Mouse (Mus musculus) hindbrain, embryonic 10.5 days (tissue): ENCODE measurements around the gene Sh2d1b2. TPM values are rescaled to one million over a fixed set of nuclear protein-coding genes. Genes with fewer than 3 reads are reported as not detected.

ENCODE experiments used
- DNase-seq: peaks from one replicate; pipeline ENCODE4 v3.0.0-alpha.2; 2017; ENCODE audit warnings: low spot score
- H3K27ac ChIP-seq: fragments of 300-500 bp; sonication (generic); 2 replicates; pipeline ENCODE4 v1.5.1; 2016; ENCODE audit warnings: mild to moderate bottlenecking, moderate library complexity
- H3K27me3 ChIP-seq: fragments of 300-500 bp; sonication (generic); 2 replicates; pipeline ENCODE4 v1.6.1; 2016; ENCODE audit warnings: mild to moderate bottlenecking; ENCODE audit not compliant: poor library complexity, insufficient read depth, severe bottlenecking
- H3K36me3 ChIP-seq: fragments of 300-500 bp; sonication (generic); 2 replicates; pipeline ENCODE4 v1.6.1; 2016; ENCODE audit warnings: mild to moderate bottlenecking, moderate library complexity
- H3K4me1 ChIP-seq: fragments of 300-500 bp; sonication (generic); replicated peaks from 2 replicates; pipeline ENCODE4 v1.6.1; 2016; ENCODE audit warnings: mild to moderate bottlenecking
- H3K4me3 ChIP-seq: fragments of 300-500 bp; sonication (generic); 2 replicates; pipeline ENCODE4 v1.5.1; 2016; ENCODE audit warnings: mild to moderate bottlenecking, moderate library complexity
- H3K9me3 ChIP-seq: fragments of 300-500 bp; sonication (generic); 2 replicates; pipeline ENCODE4 v1.6.1; 2016; ENCODE audit warnings: mild to moderate bottlenecking, moderate library complexity
- WGBS: fragments of 180-500 bp; shearing (Covaris S2); methylation state at CpG from one replicate; pipeline ENCODE4 v1.1.7; 2016; 5-methylcytosine and 5-hydroxymethylcytosine counted together
- polyA plus RNA-seq: library from polyadenylated mRNA; unstranded; fragments of >200 nt; fragmentation: Nextera tagmentation; extraction: Ambion mirVana; gene quantifications from 2 replicates; pipeline ENCODE4 v1.2.1, GENCODE M21; 2016

The Sh2d1b2 gene
- polyA plus RNA-seq, 1 experiment from 2014 or later, result not detected

DNA sequence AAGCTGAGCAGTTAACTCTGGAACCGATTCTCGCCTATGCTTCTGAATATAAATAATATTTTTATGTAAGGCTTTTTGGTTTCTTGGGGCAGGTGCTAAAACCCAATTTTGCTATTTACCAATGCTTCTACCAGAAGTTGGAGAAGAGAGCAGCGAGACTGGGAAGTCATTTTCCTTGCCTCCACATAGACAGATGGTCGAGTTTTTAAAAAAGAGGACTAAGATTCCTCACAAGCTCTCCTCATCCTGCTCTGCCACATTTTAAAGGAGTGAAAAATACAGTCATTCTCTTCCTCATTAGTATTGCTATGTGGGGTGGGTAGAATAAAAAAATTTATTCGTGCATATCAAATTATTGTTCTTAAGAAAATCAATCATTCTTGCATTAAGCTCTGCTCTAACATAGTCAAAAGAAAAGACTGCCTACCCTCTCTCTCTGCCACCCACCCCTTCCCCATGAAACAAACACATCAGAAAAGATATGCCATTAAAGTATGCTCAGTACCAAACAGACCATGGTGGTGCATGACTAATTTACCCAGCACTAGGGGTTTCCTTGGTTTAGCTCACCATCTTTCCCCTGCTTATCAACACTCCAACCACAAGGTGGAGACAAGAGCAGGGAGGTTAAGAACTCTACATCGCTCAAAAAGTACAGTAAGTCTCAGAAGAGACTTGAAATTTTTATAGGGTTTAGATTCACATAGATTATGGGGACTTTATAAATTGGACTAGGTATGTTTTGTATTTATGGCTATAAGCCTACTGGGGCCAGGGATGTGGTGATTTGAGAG is 14.3 kb upstream of the Sh2d1b2 start:
- Histone ChIP-seq H3K27me3 (peaks cover 3% of the 10 kb centered on the region; the same call in 1 of the 2 replicates), H3K9me3 (no peaks in the 10 kb centered on the region), H3K36me3 (no peaks in the 10 kb centered on the region), H3K27ac (no peak overlapping the region), H3K4me3 (no peak overlapping the region), H3K4me1 (peaks cover 6% of the 10 kb centered on the region)
- 80% methylated on average over 6 of the region's 6 CpGs for WGBS
- no peak for DNase-seq

GRCm38 (mm10) chr1:170220351-170220750 is 12.2 kb upstream of the Sh2d1b2 start:
- H3K9me3 ChIP-seq, result no peaks in the 10 kb centered on the region
- H3K27ac ChIP-seq, result no peak overlapping the region
- H3K27me3 ChIP-seq, result peaks cover 3% of the 10 kb centered on the region; the same call in 1 of the 2 replicates
- DNase-seq, result no peak
- H3K36me3 ChIP-seq, result no peaks in the 10 kb centered on the region
- no peaks in the 10 kb centered on the region for H3K4me1 ChIP-seq
- H3K4me3 ChIP-seq, result no peak overlapping the region

GRCm38 (mm10) chr1:170223276-170223675 is 9.3 kb upstream of the Sh2d1b2 start:
- no peak for DNase-seq
- Histone ChIP-seq H3K36me3 (no peaks in the 10 kb centered on the region), H3K4me3 (no peak overlapping the region), H3K27ac (no peak overlapping the region), H3K4me1 (no peaks in the 10 kb centered on the region), H3K9me3 (no peaks in the 10 kb centered on the region), H3K27me3 (no peaks in the 10 kb centered on the region)
- 75% methylated on average over 2 of the region's 2 CpGs for WGBS

DNA sequence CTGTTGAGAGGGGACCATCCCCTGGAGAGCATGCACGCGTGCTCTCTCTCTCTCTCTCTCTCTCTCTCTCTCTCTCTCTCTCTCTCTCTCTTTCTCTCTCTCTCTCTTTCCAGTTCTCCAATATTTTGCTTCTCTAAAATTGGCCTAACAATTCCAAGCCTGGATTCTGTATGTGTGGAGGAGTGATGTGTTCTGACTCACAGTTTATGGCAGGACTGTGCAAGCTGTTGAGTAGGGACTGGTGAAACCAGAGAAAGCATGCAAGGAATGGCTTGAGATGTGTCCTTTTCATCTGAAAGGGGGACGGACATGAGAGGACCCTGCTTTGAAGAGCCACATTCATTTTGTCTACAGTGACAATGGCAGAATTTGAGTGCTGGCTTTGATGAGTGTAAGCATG is 12.5 kb downstream of the Sh2d1b2 start:
- no peaks in the 10 kb centered on the region for H3K27me3 ChIP-seq
- H3K4me3 ChIP-seq, result no peak overlapping the region
- WGBS, result 86% methylated on average over 3 of the region's 3 CpGs
- H3K9me3 ChIP-seq, result no peaks in the 10 kb centered on the region
- H3K36me3 ChIP-seq, result no peaks in the 10 kb centered on the region
- no peaks in the 10 kb centered on the region for H3K4me1 ChIP-seq
- H3K27ac ChIP-seq, result no peak overlapping the region
- no peak for DNase-seq

DNA sequence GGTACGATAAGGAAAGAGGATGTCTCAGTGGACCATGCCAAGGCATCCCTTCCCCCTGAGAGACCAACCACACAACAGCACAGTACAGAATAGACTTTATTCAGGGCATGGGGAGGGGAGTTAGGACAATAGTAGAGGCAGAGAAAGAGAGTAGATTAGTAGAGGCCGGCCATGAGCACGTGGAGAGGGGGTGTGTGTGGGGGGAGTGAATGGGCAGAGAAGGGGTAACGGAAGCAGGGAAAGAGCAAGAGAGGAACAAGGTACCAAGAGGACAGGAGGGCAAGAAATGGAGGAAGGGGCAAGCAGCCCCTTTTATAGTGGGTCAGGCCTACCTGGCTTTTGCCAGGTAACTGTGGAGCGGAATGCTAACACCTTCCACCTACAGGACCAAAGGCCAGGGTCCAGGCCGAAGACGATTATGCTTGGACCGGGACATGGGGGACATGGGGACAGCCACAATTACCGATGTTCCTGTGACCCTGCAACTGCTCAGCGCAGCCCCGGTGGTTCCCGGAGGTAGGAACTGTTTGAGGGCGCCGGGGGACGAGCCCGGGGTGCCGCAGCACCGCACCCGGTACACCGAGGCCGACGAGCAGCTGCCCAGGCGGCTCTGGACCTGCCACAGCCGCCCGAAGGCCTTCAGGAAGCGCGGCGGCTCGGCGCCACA is 22.5 kb downstream of the Sh2d1b2 start:
- Histone ChIP-seq H3K4me3 (peak overlapping the region; percentile 90), H3K36me3 (no peaks in the 10 kb centered on the region), H3K27ac (peak overlapping the region; percentile 91), H3K9me3 (no peaks in the 10 kb centered on the region), H3K27me3 (peaks cover 11% of the 10 kb centered on the region), H3K4me1 (peaks cover 9% of the 10 kb centered on the region)
- WGBS, result 30% methylated on average over 30 of the region's 30 CpGs
- DNase-seq, result no peak

DNA sequence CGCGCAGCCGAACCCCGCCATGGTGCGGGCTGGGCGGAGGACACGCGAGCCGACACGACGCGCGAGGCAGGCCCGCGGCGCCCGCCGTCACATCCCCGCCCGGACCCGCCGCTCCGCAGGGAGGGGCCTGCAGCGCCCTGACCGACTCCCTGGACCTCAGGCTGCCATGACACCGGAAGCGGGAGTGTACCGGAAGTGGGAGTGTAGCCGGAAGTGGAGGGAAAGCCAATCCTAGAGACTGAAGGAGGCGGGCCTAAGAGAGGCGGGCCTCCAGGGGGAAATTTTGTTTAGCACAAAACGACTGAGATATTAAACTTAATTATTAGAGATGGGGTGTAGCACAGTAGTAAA is 23.0 kb downstream of the Sh2d1b2 start:
- H3K27ac ChIP-seq, result peak overlapping the region; percentile 91

DNA sequence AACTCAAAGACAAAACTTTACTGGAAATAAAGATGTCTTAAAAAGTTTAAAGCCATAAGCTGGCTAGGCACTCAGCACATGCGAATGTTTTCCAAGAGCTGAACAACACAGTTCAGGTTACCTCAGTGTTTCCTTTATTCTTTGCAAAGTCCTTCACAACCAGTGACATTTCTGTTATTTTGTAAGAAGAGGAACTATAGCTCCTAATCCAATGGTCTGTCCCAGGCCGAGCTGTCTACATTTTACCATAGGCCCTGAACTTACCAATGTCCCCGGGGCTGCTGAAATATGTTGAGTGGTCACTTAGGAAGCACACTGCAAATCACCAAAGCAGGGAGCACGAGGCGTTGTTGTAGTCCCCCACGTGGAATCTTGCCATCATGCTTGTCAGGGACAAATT is 37.7 kb downstream of the Sh2d1b2 start:
- DNase-seq, result no peak
- Histone ChIP-seq H3K27ac (no peak overlapping the region), H3K36me3 (no peaks in the 10 kb centered on the region), H3K27me3 (no peaks in the 10 kb centered on the region), H3K9me3 (peaks cover 13% of the 10 kb centered on the region), H3K4me3 (no peak overlapping the region), H3K4me1 (no peaks in the 10 kb centered on the region)
- WGBS, result 85% methylated on average over 6 of the region's 6 CpGs

More for the DNA sequence above, 23.0 kb downstream of the Sh2d1b2 start:
- peak overlapping the region; percentile 90 for H3K4me3 ChIP-seq
- WGBS, result 11% methylated on average over 32 of the region's 32 CpGs
- peak; percentile 90 for DNase-seq
- H3K27me3 ChIP-seq, result peaks cover 11% of the 10 kb centered on the region
- H3K4me1 ChIP-seq, result peaks cover 9% of the 10 kb centered on the region
- H3K36me3 ChIP-seq, result no peaks in the 10 kb centered on the region
- H3K9me3 ChIP-seq, result no peaks in the 10 kb centered on the region

GRCm38 (mm10) chr1:170270696-170271095 is 38.1 kb downstream of the Sh2d1b2 start:
- Histone ChIP-seq H3K4me3 (no peak overlapping the region), H3K36me3 (no peaks in the 10 kb centered on the region), H3K9me3 (peaks cover 16% of the 10 kb centered on the region), H3K27ac (no peak overlapping the region), H3K4me1 (no peaks in the 10 kb centered on the region), H3K27me3 (no peaks in the 10 kb centered on the region)
- WGBS, result 93% methylated on average over 4 of the region's 4 CpGs
- no peak for DNase-seq

DNA sequence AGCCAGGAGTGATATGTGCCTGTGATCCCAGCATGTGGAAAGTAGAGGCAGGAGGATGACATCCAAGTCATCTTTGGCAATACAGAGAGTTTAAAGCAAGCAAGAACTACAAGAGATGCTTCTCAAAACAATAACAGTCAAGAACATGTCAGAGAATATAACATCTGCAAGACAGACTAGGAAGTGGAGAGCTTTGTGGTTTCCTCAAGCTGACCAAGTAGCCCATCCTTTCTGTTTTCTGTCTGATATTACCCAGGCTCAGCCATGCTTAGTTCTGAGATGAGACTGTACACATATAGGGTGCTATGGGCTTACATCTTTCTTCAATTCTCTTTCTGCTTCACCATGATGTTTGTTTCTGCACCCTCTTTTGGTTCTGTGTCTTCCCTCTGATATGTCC is 40.7 kb downstream of the Sh2d1b2 start:
- Histone ChIP-seq H3K4me1 (no peaks in the 10 kb centered on the region), H3K4me3 (no peak overlapping the region)
- DNase-seq, result no peak

GRCm38 (mm10) chr1:170277016-170277415 is 44.5 kb downstream of the Sh2d1b2 start, which contains the start of gene Sh2d1b1:
Gene Sh2d1b1, plus strand, starts transcription at chr1:170277320.
- H3K27me3 ChIP-seq, result no peaks in the 10 kb centered on the region
- no peak within 1 kb of the TSS for H3K4me3 ChIP-seq
- H3K27ac ChIP-seq, result no peak within 1 kb of the TSS
- H3K36me3 ChIP-seq, result no peaks in the 10 kb centered on the region
- peaks cover 4% of the 10 kb centered on the region; the same call in 1 of the 2 replicates for H3K9me3 ChIP-seq
- WGBS, result 88% methylated on average over 3 of the region's 3 CpGs
- H3K4me1 ChIP-seq, result no peaks in the 10 kb centered on the region
- DNase-seq, result no peak

More for the DNA sequence above, 40.7 kb downstream of the Sh2d1b2 start:
- Histone ChIP-seq H3K9me3 (peaks cover 4% of the 10 kb centered on the region; the same call in 1 of the 2 replicates), H3K36me3 (no peaks in the 10 kb centered on the region), H3K27ac (no peak overlapping the region), H3K27me3 (no peaks in the 10 kb centered on the region)

DNA sequence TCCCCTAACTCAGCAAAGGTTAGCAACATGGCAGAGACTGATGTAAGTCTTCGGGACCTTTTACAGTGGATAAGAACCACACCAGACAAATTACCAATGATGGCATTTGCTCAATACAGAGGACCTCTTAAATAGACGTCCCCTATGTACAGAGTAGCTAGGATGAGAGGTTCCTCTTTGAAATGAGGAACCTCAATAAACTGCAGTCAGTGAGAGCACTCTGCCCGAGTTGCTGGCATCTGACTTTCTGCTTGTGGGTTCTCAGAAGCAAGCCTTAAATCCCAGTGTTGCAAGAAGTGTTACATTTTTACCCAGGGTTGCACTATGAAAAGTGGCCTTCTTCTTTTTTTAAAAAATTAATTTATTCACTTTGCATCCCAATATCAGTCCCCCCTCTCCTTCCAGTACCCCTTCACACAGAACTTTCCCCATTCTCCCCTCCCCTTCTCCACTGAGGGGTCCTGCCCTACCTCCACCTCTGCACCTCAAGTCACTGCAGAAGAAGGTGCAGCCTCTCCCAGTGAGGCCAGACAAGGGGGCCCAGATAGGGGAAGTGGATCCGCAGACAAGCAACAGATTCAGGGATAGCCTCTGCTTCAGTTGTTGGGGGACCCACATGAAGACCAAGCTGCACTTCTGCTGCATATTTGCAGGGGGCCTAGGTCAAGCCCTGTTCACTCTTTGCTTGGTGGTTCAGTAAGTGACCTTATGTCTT is 50.0 kb downstream of the Sh2d1b2 start:
- Histone ChIP-seq H3K9me3 (no peaks in the 10 kb centered on the region), H3K27ac (no peak overlapping the region), H3K4me1 (no peaks in the 10 kb centered on the region), H3K36me3 (no peaks in the 10 kb centered on the region), H3K4me3 (no peak overlapping the region), H3K27me3 (no peaks in the 10 kb centered on the region)
- no peak for DNase-seq
- WGBS, result 84% methylated on average over 4 of the region's 4 CpGs

DNA sequence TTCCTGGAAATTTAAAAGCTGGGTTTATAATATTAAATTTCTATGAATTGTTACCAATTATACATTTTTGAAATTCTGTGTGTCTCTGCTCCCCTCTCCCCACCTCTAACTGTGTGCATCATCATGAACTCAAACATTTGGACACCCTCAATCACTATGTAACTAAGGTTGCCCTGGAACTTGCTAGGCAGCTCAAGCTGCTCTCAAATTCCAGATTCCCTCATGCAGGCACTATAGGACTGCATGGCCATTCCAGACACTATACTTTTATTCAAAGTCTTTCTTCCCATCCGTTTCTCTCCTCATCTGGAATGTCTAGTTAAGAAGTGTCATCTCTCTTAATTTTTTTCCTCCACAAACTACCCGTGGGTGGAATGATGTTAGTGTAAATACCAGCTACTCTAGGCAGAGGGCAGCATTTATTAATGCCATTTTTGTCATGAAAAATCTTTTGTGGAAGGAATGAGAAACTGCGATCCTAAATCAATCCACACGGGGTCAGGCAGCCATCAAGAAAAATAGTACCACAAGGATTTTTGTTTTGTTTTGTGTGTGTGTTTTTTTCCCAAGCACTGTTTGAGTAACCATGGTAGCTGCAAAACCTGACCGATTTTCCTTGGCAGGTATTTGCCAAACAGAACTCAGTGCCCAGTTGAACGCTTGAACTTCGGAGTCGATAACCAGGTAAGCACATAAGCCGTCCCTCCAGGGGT is 59.8 kb downstream of the Sh2d1b2 start:
- no peaks in the 10 kb centered on the region for H3K36me3 ChIP-seq
- H3K27me3 ChIP-seq, result no peaks in the 10 kb centered on the region
- H3K4me3 ChIP-seq, result no peak overlapping the region
- peaks cover 7% of the 10 kb centered on the region; the same call in 1 of the 2 replicates for H3K4me1 ChIP-seq
- WGBS, result 44% methylated on average over 9 of the region's 9 CpGs
- H3K27ac ChIP-seq, result no peak overlapping the region
- DNase-seq, result peak; percentile 39
- no peaks in the 10 kb centered on the region for H3K9me3 ChIP-seq
